Mouse (Mus musculus) inflammation-experienced regulatory T-cells, adult 16 weeks (primary cell): ENCODE measurements around the gene 4930562C15Rik. TPM values are rescaled to one million over a fixed set of nuclear protein-coding genes. Genes with fewer than 3 reads are reported as not detected.

Experiments used
- polyA plus RNA-seq: library from polyadenylated mRNA; unstranded; fragments of 100-300 nt; shearing (Covaris generic); gene quantifications from one replicate; pipeline ENCODE4 v1.2.1, GENCODE M21; 2017

Gene 4930562C15Rik
- polyA plus RNA-seq = 0.35 TPM

DNA sequence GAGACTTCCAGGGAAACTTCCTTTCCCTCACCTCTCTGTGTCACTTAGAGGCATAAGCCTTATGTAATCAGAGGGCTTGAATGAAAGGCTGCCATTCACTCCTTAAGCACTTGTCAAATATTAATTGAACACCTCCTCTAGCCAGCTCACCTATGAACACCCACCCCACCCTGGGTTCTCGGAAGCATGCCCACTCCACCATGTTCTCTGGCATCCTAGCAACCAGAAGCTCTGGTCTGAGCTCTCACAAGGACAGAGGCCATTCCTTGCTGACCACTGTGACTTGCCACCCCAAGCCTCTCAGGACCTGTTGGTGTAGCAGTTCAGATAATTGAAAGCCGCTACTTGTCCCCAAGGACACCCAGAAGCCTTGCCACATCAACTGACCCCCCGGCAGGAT, at the start of gene 4930562C15Rik:
TSS of gene 4930562C15Rik (plus strand) at position 226 of the 400 bp plus-strand sequence.

DNA sequence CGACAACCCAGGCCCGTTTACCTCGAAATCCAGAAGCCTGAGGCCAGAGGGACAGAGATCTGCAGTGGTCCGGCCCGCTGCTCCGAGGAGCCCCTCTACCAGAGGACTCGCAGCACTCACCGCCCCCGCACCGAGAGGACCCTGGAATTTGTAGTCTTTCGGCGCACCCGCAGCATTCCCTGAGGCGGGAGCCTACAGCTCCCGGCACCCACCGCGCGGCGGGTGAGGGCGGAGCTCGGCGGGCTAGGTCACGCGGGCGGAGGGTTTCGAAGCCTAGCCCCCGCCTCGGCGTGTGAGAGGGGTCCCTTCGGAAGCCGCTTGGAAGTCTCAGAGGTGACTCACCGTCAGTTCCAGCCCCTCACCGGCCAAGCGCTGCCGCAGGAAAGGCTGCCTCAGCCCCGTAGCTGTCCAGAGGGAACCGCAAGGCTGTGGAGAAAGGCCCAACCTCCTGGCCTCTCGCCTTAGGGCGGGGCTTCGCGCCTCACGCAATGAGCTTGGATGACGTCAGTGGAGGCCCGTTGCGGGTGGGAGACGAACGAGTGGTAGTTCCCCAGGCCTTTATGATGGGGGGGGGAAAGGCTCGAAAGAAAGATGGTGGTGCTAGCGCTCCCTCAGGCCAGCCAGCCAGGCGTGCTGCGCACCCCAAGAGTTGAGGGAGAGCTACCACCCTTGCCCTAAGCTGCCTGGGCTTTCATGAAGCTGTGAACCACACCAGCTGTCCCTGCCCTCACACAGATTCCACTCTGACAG, 45.2 kb upstream of the 4930562C15Rik start, which contains the start of gene Cdip1:
TSS of gene Cdip1 (minus strand) at position 483 of the 750 bp plus-strand sequence.

DNA sequence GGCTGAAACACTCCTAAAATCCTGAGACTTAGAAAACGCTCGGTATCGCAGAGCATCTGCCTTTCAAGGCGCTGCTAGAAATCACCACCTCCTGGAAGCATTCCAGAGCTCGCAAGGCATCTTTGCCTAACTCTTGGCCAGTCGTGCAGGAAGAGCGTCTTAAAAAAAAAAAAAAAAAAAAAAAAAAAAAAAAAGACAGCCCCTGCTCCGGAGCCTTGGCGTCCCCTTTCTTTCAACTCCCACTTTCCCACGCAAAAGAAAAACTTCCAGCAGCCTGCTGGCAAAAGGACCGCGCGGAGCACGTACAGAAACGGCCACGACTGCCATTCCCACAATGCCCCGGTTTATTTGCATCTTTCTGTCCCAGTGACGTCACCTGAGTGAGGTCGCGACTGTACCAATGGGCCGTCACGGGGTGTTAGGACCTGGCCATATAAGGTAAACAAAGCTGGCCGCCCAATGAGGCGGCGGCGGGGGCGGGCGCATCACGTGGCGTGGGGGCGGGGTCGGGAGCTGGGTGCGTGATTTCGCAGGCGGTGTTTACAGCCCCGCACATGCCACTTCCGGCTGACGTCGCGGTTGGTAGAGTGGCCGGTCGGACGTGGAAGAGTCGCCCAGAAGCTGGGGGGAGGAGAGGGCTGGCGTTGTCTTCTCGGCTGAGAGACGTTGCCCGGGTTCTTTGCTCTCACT, 45.1 kb downstream of the 4930562C15Rik start, which contains the start of gene Ubald1:
TSS of gene Ubald1 (minus strand) at position 180 of the 690 bp plus-strand sequence.

DNA sequence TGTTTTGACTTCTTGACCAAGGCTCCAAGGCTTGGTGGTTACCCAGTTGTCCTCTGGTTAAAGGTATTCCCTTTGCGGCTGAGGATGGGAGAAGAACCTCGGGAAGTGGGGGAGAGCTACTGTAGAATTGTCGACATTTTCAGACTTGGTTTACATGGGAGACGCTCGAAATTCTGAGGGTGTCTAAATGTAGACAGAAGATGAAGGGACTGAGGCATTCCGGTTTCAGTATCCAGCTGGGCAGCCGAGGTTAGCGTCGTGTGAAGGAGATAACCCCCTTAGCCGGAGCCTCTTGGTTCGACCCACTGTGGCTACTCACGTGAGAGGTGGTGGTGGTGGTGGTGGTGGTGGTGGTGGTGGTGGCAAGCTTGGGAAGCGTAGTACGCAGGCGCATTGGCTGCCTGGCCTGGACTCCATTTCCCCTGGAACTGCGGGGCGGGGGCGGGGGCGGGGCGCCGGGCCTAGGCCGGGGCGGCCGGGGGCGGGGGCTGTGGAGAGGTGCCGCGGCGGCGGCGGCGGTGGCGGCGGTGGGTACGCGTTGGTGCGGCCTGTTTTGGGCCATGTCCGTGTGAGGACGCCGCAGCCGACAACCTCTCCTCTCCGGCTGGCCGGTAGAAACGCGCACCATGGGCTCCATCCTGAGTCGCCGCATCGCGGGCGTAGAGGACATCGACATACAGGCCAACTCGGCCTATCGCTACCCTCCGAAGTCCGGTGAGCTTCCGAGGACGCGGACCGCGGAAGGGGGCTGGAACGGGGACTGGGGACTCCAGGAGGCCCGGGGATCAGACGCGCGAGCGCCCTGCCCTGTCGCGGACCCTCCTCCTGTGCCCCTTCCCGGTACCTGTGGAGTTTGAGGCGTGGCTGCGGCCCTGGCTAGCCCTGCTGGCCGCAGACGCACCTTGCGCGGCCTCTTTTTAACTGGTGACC, 50.8 kb downstream of the 4930562C15Rik start, which contains the start of gene Mgrn1:
TSS of gene Mgrn1 (plus strand) at position 490 of the 930 bp plus-strand sequence.

Other genes starting within 250 kb of the 4930562C15Rik start
- 0.50 TPM for gene Glis2, start 240.7 kb upstream of the 4930562C15Rik start, polyA plus RNA-seq
- gene Pam16, start 210.4 kb upstream of the 4930562C15Rik start, polyA plus RNA-seq = 17.0 TPM
- gene Vasn, start 195.5 kb upstream of the 4930562C15Rik start, polyA plus RNA-seq = 0.96 TPM
- 68.3 TPM for gene Dnaja3, start 195.4 kb upstream of the 4930562C15Rik start, polyA plus RNA-seq
- gene Coro7, start 155.6 kb upstream of the 4930562C15Rik start, polyA plus RNA-seq = 180 TPM
- 9.6 TPM for gene Nmral1, start 116.1 kb upstream of the 4930562C15Rik start, polyA plus RNA-seq
- 104 TPM for gene Hmox2, start 109.1 kb upstream of the 4930562C15Rik start, polyA plus RNA-seq
- 45.5 TPM for gene Cdip1, start 45.1 kb upstream of the 4930562C15Rik start, polyA plus RNA-seq
- gene Ubald1, start 44.9 kb downstream of the 4930562C15Rik start, polyA plus RNA-seq = 53.9 TPM
- 80.7 TPM for gene Mgrn1, start 50.8 kb downstream of the 4930562C15Rik start, polyA plus RNA-seq
- gene Nudt16l1, start 103.3 kb downstream of the 4930562C15Rik start, polyA plus RNA-seq = 163 TPM
- gene Anks3, start 128.8 kb downstream of the 4930562C15Rik start, polyA plus RNA-seq = 96.9 TPM
- not detected for gene Sept12, start 162.4 kb downstream of the 4930562C15Rik start, polyA plus RNA-seq
- gene Smim22, start 171.9 kb downstream of the 4930562C15Rik start, polyA plus RNA-seq = not detected
- gene Rogdi, start 178.1 kb downstream of the 4930562C15Rik start, polyA plus RNA-seq = 24.5 TPM
- gene Glyr1, start 214.4 kb downstream of the 4930562C15Rik start, polyA plus RNA-seq = 188 TPM
- gene Ubn1, start 214.6 kb downstream of the 4930562C15Rik start, polyA plus RNA-seq = 16.7 TPM